Mouse (Mus musculus) erythroblast, embryonic 14.5 days (primary cell): ENCODE data around the gene Lpgat1. TPM values are rescaled to one million over a fixed set of nuclear protein-coding genes. Genes with fewer than 3 reads are reported as not detected.

Experiments
- H3K27me3 ChIP-seq: 2 replicates; pipeline ENCODE4 v1.6.1; 2012; ENCODE audit warnings: inconsistent platforms; ENCODE audit not compliant: control insufficient read depth
- H3K36me3 ChIP-seq: 2 replicates; pipeline ENCODE4 v1.6.1; 2012; ENCODE audit warnings: mild to moderate bottlenecking, inconsistent platforms; ENCODE audit not compliant: control insufficient read depth
- H3K4me1 ChIP-seq: 2 replicates; pipeline ENCODE4 v1.6.1; 2012; ENCODE audit warnings: inconsistent platforms; ENCODE audit not compliant: control insufficient read depth
- H3K4me3 ChIP-seq: replicated peaks from 2 replicates; pipeline ENCODE3; 2012; ENCODE audit warnings: moderate library complexity, mild to moderate bottlenecking, inconsistent platforms
- H3K9me3 ChIP-seq: 2 replicates; pipeline ENCODE4 v1.6.1; 2012; ENCODE audit warnings: low read length, inconsistent platforms, mixed read lengths; ENCODE audit not compliant: control insufficient read depth
- GATA1 ChIP-seq: IDR thresholded peaks from 2 replicates; pipeline ENCODE4 v1.6.1; 2012; ENCODE audit warnings: low read length, inconsistent platforms, mixed read lengths
- TAL1 ChIP-seq: IDR thresholded peaks from 3 replicates; pipeline ENCODE4 v1.6.1; 2012; ENCODE audit warnings: low read length, inconsistent platforms, mixed read lengths
- polyA plus RNA-seq: library from polyadenylated mRNA; stranded (reverse); fragments of >175 nt; gene quantifications from 2 replicates; pipeline ENCODE4 v1.2.3, GENCODE M21; 2012

The Lpgat1 gene
- polyA plus RNA-seq, 1 experiment, result 0.01 TPM

- no peak for TF ChIP-seq TAL1
- TF ChIP-seq GATA1, result no peak
- H3K36me3 ChIP-seq, result no peaks in the 10 kb centered on the region
- no peaks in the 10 kb centered on the region for H3K9me3 ChIP-seq
- H3K4me1 ChIP-seq, result no peaks in the 10 kb centered on the region
- H3K27me3 ChIP-seq, result no peaks in the 10 kb centered on the region
- no peak overlapping the region for H3K4me3 ChIP-seq
Measured at GRCm38 (mm10) chr1:191748431-191748830, 30.8 kb downstream of the Lpgat1 start.

- Histone ChIP-seq H3K36me3 (peaks cover 4% of the 10 kb centered on the region; the same call in 1 of the 2 replicates), H3K4me3 (no peak overlapping the region), H3K9me3 (no peaks in the 10 kb centered on the region), H3K4me1 (no peaks in the 10 kb centered on the region), H3K27me3 (no peaks in the 10 kb centered on the region)
- no peak for TF ChIP-seq TAL1
- no peak for TF ChIP-seq GATA1
Measured at GRCm38 (mm10) chr1:191756520-191757199, 39.0 kb downstream of the Lpgat1 start.

- Histone ChIP-seq H3K4me3 (no peak overlapping the region), H3K4me1 (no peaks in the 10 kb centered on the region), H3K36me3 (peaks cover 2% of the 10 kb centered on the region; the same call in 1 of the 2 replicates), H3K27me3 (no peaks in the 10 kb centered on the region), H3K9me3 (no peaks in the 10 kb centered on the region)
- TF ChIP-seq GATA1 (no peak), TAL1 (no peak)
Measured at GRCm38 (mm10) chr1:191774106-191774505, 56.5 kb downstream of the Lpgat1 start.

GRCm38 (mm10) chr1:191775116-191775515, 57.5 kb downstream of the Lpgat1 start:
- Histone ChIP-seq H3K36me3 (peaks cover 2% of the 10 kb centered on the region; the same call in 1 of the 2 replicates), H3K4me3 (no peak overlapping the region), H3K4me1 (no peaks in the 10 kb centered on the region), H3K27me3 (no peaks in the 10 kb centered on the region), H3K9me3 (no peaks in the 10 kb centered on the region)
- TF ChIP-seq GATA1 (no peak), TAL1 (no peak)

- H3K4me1 ChIP-seq, result no peaks in the 10 kb centered on the region
- no peaks in the 10 kb centered on the region for H3K9me3 ChIP-seq
- H3K27me3 ChIP-seq, result no peaks in the 10 kb centered on the region
- H3K4me3 ChIP-seq, result no peak overlapping the region
- TF ChIP-seq TAL1 (no peak), GATA1 (no peak)
- H3K36me3 ChIP-seq, result peaks cover 2% of the 10 kb centered on the region; the same call in 1 of the 2 replicates
Measured at GRCm38 (mm10) chr1:191777521-191777920, 59.9 kb downstream of the Lpgat1 start.

GRCm38 (mm10) chr1:191780470-191780869, 62.8 kb downstream of the Lpgat1 start:
- no peak for TF ChIP-seq TAL1
- no peak for TF ChIP-seq GATA1
- Histone ChIP-seq H3K9me3 (no peaks in the 10 kb centered on the region), H3K4me3 (no peak overlapping the region), H3K27me3 (no peaks in the 10 kb centered on the region), H3K4me1 (no peaks in the 10 kb centered on the region), H3K36me3 (peaks cover 2% of the 10 kb centered on the region; the same call in 1 of the 2 replicates)

GRCm38 (mm10) chr1:191785108-191785507, 67.5 kb downstream of the Lpgat1 start:
- Histone ChIP-seq H3K27me3 (no peaks in the 10 kb centered on the region), H3K9me3 (peaks cover 4% of the 10 kb centered on the region; the same call in 1 of the 2 replicates), H3K36me3 (no peaks in the 10 kb centered on the region), H3K4me3 (no peak overlapping the region), H3K4me1 (no peaks in the 10 kb centered on the region)
- TF ChIP-seq TAL1, result no peak
- no peak for TF ChIP-seq GATA1

GRCm38 (mm10) chr1:191786255-191786654, 68.6 kb downstream of the Lpgat1 start:
- Histone ChIP-seq H3K4me1 (no peaks in the 10 kb centered on the region), H3K36me3 (no peaks in the 10 kb centered on the region)
- TF ChIP-seq GATA1 (no peak), TAL1 (no peak)

GRCm38 (mm10) chr1:191787379-191787778, 69.7 kb downstream of the Lpgat1 start:
- no peak overlapping the region for H3K4me3 ChIP-seq
- no peaks in the 10 kb centered on the region for H3K4me1 ChIP-seq
- TF ChIP-seq GATA1 (no peak), TAL1 (no peak)
- H3K36me3 ChIP-seq, result no peaks in the 10 kb centered on the region
- H3K27me3 ChIP-seq, result no peaks in the 10 kb centered on the region
- H3K9me3 ChIP-seq, result peaks cover 4% of the 10 kb centered on the region; the same call in 1 of the 2 replicates

More at GRCm38 (mm10) chr1:191786255-191786654, 68.6 kb downstream of the Lpgat1 start:
- Histone ChIP-seq H3K27me3 (no peaks in the 10 kb centered on the region), H3K9me3 (peaks cover 4% of the 10 kb centered on the region; the same call in 1 of the 2 replicates), H3K4me3 (no peak overlapping the region)

- Histone ChIP-seq H3K4me1 (no peaks in the 10 kb centered on the region), H3K4me3 (no peak overlapping the region), H3K36me3 (no peaks in the 10 kb centered on the region), H3K9me3 (peaks cover 4% of the 10 kb centered on the region; the same call in 1 of the 2 replicates), H3K27me3 (no peaks in the 10 kb centered on the region)
- TF ChIP-seq GATA1 (no peak), TAL1 (no peak)
Measured at GRCm38 (mm10) chr1:191792991-191793390, 75.4 kb downstream of the Lpgat1 start.
